Mouse (Mus musculus): ENCODE measurements at regions not wholly inside any gene's neighbourhood (a gene's known extent, or its start where the extent isn't known, plus 50 kb on each side); places are given as distances from the start of the nearest gene placed in this dataset.

DNA sequence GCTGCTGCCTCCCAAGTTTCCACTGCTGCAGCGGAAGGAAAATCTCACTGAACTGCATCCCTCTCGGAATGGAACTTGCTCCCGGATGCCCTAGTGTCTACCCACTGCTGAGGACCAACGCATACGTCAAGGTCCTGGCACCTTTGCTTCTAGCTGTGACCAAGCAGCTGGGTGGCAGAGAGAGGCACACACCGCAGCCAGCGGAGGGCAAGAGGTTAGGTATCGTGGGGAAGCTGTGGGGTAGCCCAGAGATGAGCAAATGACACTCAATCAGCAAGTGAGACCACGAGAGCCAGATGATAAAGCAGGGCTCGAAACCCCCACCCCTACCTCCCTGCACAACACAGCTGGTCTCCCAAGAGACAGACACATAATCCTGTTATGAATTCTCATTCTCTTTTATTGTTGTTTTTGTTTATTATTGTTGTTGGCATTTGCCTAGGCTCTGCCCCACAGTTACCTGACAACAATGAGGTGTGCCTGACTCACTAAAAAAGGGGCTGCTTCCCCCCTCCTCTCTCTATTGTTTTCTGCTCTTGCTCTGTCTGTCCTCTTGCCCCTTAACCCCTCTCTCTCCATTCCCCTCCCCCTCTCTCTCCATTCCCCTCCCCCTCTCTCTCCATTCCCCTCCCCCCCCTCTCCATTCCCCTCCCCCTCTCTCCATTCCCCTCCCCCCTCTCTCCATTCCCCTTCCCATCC, 112.0 kb upstream of the Spred2 start:
- no peak overlapping the region for H3K27ac ChIP-seq
- DNase-seq (ENCODE audit: extremely low spot score in 1 of 2, low spot score in 2 of 2): no peak
- H3K4me3 ChIP-seq: no peak overlapping the region
- no peak for TF ChIP-seq CTCF (IDR thresholded peaks at IDR 0.05)
- intact Hi-C loops (cut with DNase I): no loop called here

DNA sequence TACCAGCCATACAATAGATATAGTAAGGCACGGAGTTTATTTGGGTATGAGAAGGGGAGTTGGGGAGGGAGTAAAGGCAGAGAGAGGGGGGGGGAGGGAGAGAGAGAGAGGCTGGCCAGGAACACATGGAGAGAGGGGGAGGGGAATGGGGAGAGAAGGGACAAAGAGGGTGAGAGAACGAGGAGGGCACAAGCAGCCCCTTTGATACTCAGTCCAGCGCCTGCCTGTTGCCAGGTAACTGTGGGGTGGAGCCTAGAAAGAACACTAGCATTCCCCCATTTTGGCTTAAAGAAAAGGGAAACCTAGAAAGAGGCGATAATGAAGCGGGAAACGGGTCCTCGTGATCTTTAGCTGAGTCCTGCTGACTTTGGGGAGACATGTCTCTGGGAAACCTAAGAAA, 110.6 kb upstream of the Spred2 start:
- intact Hi-C loops (cut with DNase I): no loop called here
- Histone ChIP-seq H3K4me3 (no peak overlapping the region), H3K27ac (no peak overlapping the region)
- no peak for DNase-seq (ENCODE audit: extremely low spot score in 1 of 2, low spot score in 2 of 2)
- TF ChIP-seq CTCF (IDR thresholded peaks at IDR 0.05): no peak

DNA sequence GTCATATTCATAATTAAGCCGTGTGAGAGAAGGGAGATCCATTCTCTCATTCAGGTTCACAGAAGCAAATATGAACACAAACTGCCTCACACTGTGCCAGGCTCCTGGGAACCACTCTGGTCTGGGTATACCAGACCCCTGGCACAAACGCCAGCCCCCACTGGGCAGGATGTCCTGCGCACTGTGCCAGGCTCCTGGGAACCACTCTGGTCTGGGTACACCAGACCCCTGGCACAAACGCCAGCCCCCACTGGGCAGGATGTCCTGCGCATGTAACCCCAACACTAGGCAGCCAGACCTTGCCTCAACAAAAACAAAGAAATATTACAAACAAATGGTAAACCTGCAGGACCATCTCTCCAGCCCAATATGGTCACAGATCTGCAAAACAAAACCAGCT, 101.2 kb upstream of the Spred2 start:
- Histone ChIP-seq H3K27ac (no peak overlapping the region), H3K4me3 (no peak overlapping the region)
- no peak for DNase-seq (ENCODE audit: extremely low spot score in 1 of 2, low spot score in 2 of 2)
- no peak for TF ChIP-seq CTCF (IDR thresholded peaks at IDR 0.05)
- intact Hi-C loops (cut with DNase I): loop anchor here (2.0 to 10.0 kb wide), 4 partner anchors 250 to 719 kb away; partner anchors contain the start of genes Rab1a and Sertad2

DNA sequence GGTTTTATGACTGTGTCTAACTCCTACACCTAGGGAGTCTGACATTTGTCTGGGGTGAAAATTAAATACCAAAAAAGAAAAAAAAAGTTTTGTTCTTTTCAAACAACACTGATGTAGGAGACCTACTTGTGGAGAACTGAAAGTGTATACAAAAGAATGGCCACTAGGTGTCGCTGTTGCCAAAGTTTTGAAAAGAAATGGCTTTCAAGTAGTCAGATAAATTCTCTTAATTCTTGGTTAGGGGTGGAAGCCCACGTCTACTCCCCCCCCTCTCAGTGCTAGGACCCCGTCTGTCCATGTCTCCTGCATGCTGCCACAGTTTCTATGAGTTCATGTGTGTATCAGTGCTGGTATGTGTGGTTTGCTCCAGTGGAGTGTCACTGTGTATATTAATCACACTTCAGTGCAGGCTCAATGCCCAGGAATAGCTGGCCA, 100.7 kb upstream of the Spred2 start:
- no peak overlapping the region for H3K27ac ChIP-seq
- peak; percentile 62 to 64 for DNase-seq (ENCODE audit: extremely low spot score in 1 of 2, low spot score in 2 of 2)
- TF ChIP-seq CTCF (IDR thresholded peaks at IDR 0.05): peak; percentile 88
- intact Hi-C loops (cut with DNase I): loop anchor here (2.0 to 10.0 kb wide), 4 partner anchors 249 to 719 kb away; partner anchors contain the start of genes Rab1a and Sertad2
- no peak overlapping the region for H3K4me3 ChIP-seq

DNA sequence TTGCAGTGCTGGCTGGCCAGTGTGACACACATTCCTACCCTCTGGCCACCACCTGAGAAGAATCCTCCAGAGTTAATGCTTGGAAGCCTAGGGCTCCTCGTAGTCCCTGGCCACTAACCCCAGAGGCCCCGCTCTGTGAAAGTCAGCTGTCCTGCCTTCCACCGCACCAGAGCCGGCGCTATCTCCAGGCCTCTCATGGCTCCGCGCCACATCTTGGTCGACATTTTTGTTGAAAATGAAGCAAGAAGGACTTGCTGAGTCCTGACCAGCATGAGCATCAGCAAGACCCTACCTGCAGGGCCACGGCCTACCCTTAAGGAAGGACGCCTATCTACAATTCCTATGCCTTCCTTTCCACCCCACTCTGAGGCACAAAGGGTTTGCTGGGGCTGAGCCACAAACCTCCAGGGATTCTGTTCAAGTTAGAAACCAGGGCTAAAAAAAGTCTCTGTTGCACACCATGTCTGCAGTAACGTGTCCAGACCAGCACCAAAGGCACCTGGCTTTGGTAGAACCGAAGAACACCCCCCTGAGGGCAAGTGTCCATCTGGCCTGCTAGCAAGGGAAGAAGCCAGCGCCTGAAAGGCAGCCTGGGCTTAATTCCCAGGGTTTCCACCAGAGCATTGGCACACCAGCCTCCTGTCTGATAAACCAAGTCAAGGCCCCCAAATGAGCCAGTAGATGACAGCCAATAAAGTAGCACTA, 97.5 kb upstream of the Spred2 start:
- TF ChIP-seq CTCF (IDR thresholded peaks at IDR 0.05): no peak
- intact Hi-C loops (cut with DNase I): loop anchor here (10.0 kb wide), 1 partner anchor 378 kb away; the partner anchor contains the start of gene Rab1a
- DNase-seq (ENCODE audit: extremely low spot score in 1 of 2, low spot score in 2 of 2): no peak
- Histone ChIP-seq H3K4me3 (no peak overlapping the region), H3K27ac (no peak overlapping the region)

DNA sequence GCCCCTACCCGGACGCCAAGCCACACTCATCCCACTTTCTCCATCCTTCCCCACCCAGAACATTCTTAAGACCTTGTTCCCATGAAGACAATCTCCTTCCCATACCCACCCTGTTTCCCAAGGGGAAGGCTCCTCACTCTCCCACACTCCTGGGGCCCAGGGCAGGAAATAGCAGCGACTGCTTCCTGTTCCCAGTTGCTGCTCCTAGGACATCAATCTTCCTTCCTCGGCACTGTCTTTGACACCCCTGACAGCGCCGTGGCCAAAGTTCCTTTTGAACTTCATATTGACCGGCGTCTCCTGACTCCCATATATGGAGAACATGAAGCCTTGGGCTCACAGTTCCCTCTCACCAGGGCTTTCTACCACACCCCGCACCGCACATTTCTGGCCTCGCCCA, 96.2 kb upstream of the Spred2 start:
- intact Hi-C loops (cut with DNase I): loop anchor here (10.0 kb wide), 1 partner anchor 377 kb away; the partner anchor contains the start of gene Rab1a
- no peak overlapping the region for H3K4me3 ChIP-seq
- H3K27ac ChIP-seq: no peak overlapping the region
- no peak for TF ChIP-seq CTCF (IDR thresholded peaks at IDR 0.05)
- no peak for DNase-seq (ENCODE audit: extremely low spot score in 1 of 2, low spot score in 2 of 2)

DNA sequence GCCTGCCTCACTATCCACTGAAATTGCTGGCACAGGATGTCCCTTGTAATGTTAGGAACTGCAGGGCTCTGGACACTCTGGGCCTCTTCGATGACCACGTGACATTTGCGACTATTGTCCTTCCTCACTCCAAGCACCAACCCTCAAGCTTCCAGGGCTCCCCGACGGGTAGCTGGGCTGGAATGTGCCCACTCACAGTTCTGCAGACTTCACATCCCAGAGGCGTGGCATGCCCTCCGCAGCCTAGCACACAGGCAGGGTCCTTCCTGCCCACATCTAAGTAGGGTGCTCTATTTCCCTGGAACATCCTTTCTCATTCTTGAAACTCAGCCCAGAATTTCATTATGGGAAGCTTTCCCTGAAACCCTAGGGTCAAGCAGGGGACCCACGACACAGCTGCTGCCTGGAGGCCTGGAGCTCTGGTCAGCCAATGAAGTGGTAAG, 95.2 kb upstream of the Spred2 start:
- no peak for TF ChIP-seq CTCF (IDR thresholded peaks at IDR 0.05)
- intact Hi-C loops (cut with DNase I): loop anchor here (10.0 kb wide), 1 partner anchor 376 kb away; the partner anchor contains the start of gene Rab1a
- Histone ChIP-seq H3K4me3 (no peak overlapping the region), H3K27ac (no peak overlapping the region)
- DNase-seq (ENCODE audit: extremely low spot score in 1 of 2, low spot score in 2 of 2): no peak

DNA sequence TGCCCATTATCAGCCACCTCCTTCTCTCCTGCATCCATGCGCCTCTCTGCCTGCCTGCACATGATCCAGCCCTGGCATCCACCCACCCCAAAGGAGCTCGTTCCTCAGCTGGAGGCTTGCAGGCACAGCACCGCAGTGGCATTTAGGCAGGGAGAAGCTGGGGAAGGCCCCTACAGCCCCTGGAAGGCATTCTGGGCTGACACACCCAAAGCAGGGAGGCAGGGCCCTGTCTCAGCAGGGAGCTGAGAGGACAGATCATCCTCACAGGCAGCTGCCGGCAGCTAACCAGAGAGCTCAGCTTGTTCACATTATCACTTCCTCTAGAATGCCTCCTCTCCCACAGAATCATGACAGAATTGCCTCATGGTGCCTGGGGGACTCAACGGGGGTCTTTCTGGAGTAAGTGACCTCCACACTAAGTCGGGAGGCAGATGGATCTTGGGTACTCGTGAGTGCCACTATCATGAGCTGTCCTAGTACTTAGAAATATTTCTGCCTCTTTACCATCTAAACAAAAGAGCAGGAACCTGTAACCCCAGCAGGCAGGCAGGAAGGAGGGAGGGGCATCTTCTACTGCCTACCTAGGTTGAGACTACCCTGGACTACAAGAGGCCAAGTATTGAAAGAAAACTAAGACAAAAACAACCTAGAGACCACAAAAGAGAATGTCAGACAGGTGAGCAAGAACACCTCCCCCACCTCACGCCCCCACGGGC, 94.5 kb upstream of the Spred2 start:
- Histone ChIP-seq H3K4me3 (no peak overlapping the region), H3K27ac (peak overlapping the region; percentile 30; the same call in 1 of the 2 replicates)
- no peak for TF ChIP-seq CTCF (IDR thresholded peaks at IDR 0.05)
- intact Hi-C loops (cut with DNase I): loop anchor here (1.0 to 10.0 kb wide), 3 partner anchors 243 to 375 kb away; partner anchors contain the start of gene Rab1a
- DNase-seq (ENCODE audit: extremely low spot score in 1 of 2, low spot score in 2 of 2): peak in 1 of 2 experiments; percentile 24

DNA sequence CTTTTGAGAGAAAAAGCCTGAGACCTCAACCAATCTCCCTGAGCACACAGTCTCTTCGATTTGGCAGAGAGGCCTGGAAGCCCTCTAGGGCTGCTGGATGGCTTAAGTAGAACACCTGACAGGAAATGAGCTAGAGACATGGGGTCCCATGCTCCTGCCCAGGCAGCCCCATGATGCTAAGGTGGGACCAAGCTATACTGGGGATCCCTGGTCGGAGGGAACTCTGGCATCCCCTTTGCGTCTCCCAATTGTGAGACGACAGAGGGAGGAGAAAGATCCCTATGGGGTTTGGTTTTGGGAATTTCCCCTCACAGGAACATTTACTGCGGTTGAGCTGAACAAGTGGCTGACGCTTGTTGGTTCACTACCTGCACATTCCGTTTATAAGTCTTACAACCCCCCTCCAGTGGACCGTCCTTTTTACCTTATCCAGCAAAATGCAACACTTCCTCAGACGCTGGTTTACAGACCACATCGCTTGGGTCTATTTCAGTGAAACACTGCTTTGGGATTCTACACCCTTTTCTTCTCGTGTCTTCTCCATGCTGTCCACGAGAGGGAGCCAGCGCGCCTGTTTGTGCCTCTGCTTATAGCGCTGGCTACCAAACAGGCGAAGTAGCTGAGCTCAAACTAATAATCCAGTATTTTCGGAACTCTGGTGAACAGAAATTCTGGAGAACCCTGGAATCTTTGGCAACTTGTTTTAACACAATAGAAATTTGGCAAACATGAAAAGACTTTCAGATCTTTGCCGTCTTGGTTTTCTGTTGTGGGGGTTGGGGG, 93.7 kb upstream of the Spred2 start:
- DNase-seq (ENCODE audit: extremely low spot score in 1 of 2, low spot score in 2 of 2): peak; percentile 72 to 85
- intact Hi-C loops (cut with DNase I): loop anchor here (1.0 to 5.0 kb wide), 2 partner anchors 242 to 287 kb away; no protein-coding TSS in a partner anchor
- TF ChIP-seq CTCF (IDR thresholded peaks at IDR 0.05): peak; percentile 90

DNA sequence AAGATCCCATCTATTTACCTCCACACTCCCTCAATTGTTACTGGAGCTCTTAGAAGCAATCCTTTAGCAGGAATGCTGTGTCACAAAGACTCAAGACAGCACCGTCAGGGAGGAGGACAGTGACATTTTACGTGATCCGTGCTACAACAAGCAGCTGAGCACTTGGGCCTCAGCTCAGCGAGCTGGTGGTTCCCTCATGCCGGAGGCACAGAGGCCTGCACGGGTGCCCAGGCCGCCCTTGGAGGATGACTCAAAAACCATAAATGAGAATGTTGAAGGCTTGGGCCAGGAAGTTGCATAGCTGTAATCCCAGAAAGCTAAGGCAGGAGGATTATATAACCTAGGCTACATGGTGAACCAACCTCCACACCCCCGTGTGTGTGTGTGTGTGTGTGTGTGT, 89.6 kb upstream of the Spred2 start:
- TF ChIP-seq CTCF (IDR thresholded peaks at IDR 0.05): no peak
- H3K4me3 ChIP-seq: no peak overlapping the region
- peak in 1 of 2 experiments; percentile 29 for DNase-seq (ENCODE audit: extremely low spot score in 1 of 2, low spot score in 2 of 2)
- intact Hi-C loops (cut with DNase I): loop anchor here (2.0 to 5.0 kb wide), 3 partner anchors 148 to 283 kb away; no protein-coding TSS in a partner anchor
- peak overlapping the region; percentile 80 for H3K27ac ChIP-seq

More for the DNA sequence above, 93.7 kb upstream of the Spred2 start:
- no peak overlapping the region for H3K4me3 ChIP-seq
- H3K27ac ChIP-seq: no peak overlapping the region
